Mouse (Mus musculus) ZHBTc4 (cell line): Measurements from ENCODE around the gene Vps29.
A peak's percentile ranks its signal among the peaks of the same experiment; 100 is the strongest.

ENCODE experiments used
- DNase-seq: peaks from one replicate; pipeline ENCODE4 v3.0.0-alpha.2; 2011; ENCODE audit warnings: low read depth, low spot score

Vps29 gene

GRCm38 (mm10) chr5:122336554-122337294 is 17.4 kb upstream of the Vps29 start:
- no peak for DNase-seq

- no peak for DNase-seq
These were observed 11.3 kb upstream of the Vps29 start for GRCm38 (mm10) chr5:122342874-122343273.

- DNase-seq: no peak
These were observed 10.4 kb upstream of the Vps29 start for GRCm38 (mm10) chr5:122343768-122344167.

- DNase-seq: peak; percentile 85
These were observed 9.9 kb upstream of the Vps29 start for GRCm38 (mm10) chr5:122344260-122344659.

- peak; percentile 39 for DNase-seq
These were observed 8.4 kb upstream of the Vps29 start for GRCm38 (mm10) chr5:122345777-122346176.

- no peak for DNase-seq
These were observed 411 bp downstream of the Vps29 start for GRCm38 (mm10) chr5:122354492-122355067.

- no peak for DNase-seq
These were observed 17.5 kb downstream of the Vps29 start, which contains the start of gene Gpn3 for GRCm38 (mm10) chr5:122371591-122372191. Gene Gpn3 (plus strand): TSS chr5:122371876.

- DNase-seq: peak; percentile 100
These were observed 18.1 kb downstream of the Vps29 start, which contains the start of gene Fam216a for GRCm38 (mm10) chr5:122372192-122372769. Gene Fam216a (minus strand): TSS chr5:122372364.

GRCm38 (mm10) chr5:122372878-122373277 is 18.7 kb downstream of the Vps29 start:
- DNase-seq: peak; percentile 24

GRCm38 (mm10) chr5:122377101-122377833 is 23.1 kb downstream of the Vps29 start:
- peak; percentile 76 for DNase-seq

GRCm38 (mm10) chr5:122378171-122378570 is 24.0 kb downstream of the Vps29 start:
- no peak for DNase-seq

- DNase-seq: peak; percentile 88
These were observed 25.4 kb downstream of the Vps29 start for GRCm38 (mm10) chr5:122379374-122380155.

- no peak for DNase-seq
These were observed 35.8 kb downstream of the Vps29 start for GRCm38 (mm10) chr5:122390006-122390405.

GRCm38 (mm10) chr5:122390671-122391070 is 36.5 kb downstream of the Vps29 start:
- no peak for DNase-seq

GRCm38 (mm10) chr5:122391178-122391785 is 37.1 kb downstream of the Vps29 start:
- DNase-seq: no peak

GRCm38 (mm10) chr5:122391786-122392180 is 37.6 kb downstream of the Vps29 start, which contains the start of gene Arpc3:
Gene Arpc3 (plus strand): TSS chr5:122391878.
- peak; percentile 95 for DNase-seq

GRCm38 (mm10) chr5:122392227-122393004 is 38.2 kb downstream of the Vps29 start:
- peak; percentile 11 for DNase-seq

GRCm38 (mm10) chr5:122393887-122394286 is 39.7 kb downstream of the Vps29 start:
- peak; percentile 83 for DNase-seq

GRCm38 (mm10) chr5:122396791-122397190 is 42.6 kb downstream of the Vps29 start:
- DNase-seq: peak; percentile 75
